Mouse (Mus musculus) right cerebral cortex, postnatal 14 days (tissue): ENCODE measurements around the gene Col6a6.

Experiments used
- DNase-seq: peaks from one replicate; pipeline ENCODE4 v3.0.0; 2022

The Col6a6 gene

GRCm38 (mm10) chr9:105734651-105735050 is 93.3 kb downstream of the Col6a6 start:
- no peak for DNase-seq

- DNase-seq: no peak
Measured at GRCm38 (mm10) chr9:105731976-105732375, 96.0 kb downstream of the Col6a6 start.

DNA sequence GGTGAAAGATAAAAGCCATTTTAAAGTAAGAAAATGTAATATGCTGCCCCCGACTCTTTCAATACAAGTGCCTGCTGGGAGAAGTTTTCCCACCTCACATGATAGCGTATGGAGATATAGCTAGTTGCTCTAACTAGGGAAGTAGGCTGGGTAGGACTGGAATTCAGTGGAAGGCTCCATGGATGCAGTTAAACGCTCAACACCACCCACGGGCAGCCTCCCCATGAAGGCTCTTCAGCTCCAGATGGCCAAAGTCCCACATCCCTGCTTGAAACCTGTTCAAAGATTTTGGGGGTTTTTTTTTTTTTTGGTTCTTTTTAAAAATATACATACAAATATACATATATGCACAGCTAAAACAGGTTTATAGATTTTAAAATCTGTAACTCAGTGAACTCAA is 107.5 kb downstream of the Col6a6 start:
- peak; percentile 50 for DNase-seq

DNA sequence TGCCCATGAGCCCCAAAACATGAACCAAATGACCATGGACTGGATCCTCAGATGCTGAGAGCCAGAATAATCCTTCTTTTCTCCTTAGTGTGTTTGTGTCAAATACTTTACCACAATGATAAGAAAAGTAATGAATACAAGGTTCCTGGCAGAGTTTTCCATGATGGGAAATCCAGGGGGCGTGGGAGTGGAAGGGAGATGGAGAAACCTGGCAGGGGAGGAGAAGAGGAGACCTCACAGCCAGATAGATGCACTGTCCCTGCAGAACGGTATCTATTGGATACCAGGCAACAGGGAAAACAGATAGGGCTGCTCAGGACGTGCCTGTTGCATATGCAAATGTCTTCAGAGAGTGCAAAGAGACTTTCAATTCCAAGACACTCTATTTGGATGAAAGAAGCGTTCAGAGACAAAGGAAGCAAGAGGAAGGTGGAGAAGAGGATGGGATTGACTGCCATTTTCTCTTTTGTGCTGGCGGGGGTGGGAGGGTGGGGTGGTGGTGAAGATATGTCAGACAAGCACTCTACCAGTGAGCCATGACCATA is 108.0 kb downstream of the Col6a6 start:
- no peak for DNase-seq

DNA sequence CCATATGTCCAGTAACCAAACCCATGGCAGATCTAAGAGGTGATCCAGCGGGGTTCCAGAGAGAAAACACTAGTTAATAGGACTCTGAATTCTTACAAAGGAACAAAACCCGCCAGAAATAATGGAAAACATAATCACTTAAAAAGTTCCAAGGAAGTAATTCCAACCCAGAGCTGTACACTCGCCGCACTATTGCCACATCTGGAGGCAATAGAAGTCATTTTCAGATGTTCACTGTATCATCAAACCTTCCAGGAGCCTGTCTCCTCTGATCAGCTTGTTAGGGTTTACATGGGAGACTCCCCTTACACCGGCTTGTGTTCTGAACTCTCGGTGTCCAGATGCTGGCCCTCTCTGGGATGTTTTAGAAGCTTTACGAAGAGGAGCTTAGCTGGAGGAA is 108.6 kb downstream of the Col6a6 start:
- no peak for DNase-seq

DNA sequence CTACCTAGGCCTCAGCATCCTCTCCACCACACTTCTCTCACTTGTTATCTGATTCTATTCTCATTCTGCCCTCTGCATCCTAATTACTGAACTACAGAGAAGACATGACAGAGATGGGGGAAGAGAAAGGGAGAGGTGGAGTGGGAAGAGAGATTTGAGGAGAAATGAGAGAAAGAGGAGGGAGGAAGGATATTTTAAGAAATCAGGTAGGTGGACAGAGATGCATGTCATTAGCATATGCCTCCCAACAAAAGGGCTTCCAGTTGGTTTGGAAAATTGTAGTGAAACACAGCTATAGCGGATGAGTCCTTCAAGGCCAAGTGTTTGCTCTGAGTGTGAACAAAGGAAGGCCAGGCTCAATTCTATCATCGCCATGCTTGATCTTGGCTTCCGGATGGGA is 115.9 kb downstream of the Col6a6 start:
- no peak for DNase-seq

DNA sequence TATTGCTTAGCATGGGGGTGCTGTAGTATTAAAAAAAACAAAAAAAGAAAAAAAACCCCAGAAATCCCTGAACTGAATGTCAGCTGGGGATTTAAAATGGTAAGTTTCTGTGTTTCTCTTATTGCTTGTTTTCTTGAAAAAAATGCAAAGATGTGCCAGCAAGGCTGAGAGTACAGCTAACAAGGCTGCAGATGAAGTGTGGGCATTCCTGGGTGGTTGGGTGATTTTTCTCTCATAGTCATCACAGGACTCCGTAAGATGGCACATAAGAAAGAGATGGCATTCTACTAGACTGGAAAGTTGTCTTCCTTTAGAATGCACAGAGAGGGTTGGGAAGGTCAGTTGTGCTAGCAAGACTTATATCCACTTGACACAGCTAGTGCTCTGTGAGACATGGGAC is 122.9 kb downstream of the Col6a6 start:
- DNase-seq: no peak

GRCm38 (mm10) chr9:105704226-105704932 is 123.6 kb downstream of the Col6a6 start:
- DNase-seq: no peak

DNA sequence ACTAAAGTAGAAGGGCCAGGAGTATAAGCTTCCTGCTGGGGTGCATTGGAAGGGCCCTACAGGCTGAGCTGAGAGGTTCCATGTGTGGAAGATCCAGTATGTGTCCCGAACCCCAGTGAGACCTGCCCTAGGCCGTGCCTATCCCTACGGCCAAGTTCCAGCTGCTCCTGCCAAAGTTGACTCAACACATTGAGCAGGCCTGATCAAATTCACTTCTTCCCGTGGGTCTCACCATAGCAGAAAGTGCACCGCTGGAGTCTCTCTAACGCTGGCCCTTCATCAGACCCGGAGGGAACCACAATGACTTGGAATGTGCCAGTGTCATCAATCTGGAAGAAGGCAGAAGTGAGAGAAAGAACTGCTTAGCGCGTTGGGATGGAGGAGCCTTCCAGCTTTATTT is 126.0 kb downstream of the Col6a6 start:
- DNase-seq: no peak

GRCm38 (mm10) chr9:105700702-105701101 is 127.3 kb downstream of the Col6a6 start:
- no peak for DNase-seq

DNA sequence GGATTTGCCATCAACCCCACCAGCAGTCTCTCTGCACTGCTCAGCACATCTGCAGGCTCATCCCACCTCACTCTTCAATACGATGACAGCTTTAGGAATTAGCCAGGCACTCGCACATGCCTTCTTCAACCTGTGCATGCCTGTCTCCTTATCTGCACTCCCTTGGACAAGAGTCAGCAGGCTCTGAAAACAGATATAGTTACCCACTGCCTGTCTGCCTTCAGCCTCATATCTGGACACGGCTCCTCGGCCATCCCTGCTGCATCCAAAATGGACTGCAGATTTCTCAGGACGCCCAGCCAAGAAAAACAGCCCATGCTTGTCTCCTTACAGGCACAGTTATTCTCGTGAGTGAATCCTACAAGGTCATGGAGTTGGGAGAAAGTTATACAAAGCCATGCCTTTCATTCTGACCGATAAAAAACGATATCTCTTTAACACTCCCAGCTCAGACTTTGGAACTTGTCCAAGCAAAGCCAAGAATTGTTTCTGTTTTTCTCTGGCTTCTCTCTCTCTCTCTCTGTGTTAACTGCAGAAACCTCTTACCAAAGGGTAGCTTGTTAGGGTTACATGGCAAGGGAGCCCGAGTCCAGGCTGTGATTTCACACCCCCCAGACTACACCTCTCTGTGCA is 130.1 kb downstream of the Col6a6 start:
- no peak for DNase-seq

DNA sequence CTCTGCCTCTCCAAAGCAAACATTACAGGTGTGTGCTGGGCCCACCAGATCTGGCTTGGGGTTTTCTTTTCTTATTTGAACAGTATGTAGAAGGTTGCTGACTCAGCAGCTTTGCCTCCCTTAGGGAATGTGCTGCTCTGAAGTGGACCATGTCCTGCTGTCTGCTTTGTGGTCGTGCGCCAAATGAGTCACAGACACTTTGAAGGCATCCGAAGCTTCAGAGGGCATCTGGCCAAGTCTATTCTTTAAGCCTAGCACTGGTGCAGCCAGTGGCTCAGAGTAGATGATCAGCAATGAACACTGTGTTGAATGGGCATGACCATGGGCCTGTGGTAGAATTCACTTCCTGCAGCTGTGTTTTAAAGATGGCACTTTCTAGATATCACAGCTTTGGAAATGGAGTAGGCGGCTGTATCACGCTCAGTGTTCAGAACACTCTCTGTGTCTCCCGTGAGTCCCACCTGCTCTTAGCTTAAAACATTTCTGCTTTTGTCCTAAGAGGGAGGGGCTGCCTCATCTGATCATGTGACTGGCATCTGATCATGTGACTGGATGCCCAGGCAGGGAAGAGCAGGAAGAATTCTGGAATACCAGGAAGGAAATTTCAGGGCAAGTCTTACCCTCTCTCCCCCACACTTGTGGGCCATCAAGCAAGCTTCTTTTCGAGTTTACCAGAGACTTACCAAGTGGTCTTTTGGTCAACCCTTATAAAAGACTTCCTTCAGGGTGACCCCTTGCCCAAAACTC is 131.0 kb downstream of the Col6a6 start:
- peak; percentile 29 for DNase-seq

GRCm38 (mm10) chr9:105693854-105694253 is 134.1 kb downstream of the Col6a6 start:
- DNase-seq: peak; percentile 76

DNA sequence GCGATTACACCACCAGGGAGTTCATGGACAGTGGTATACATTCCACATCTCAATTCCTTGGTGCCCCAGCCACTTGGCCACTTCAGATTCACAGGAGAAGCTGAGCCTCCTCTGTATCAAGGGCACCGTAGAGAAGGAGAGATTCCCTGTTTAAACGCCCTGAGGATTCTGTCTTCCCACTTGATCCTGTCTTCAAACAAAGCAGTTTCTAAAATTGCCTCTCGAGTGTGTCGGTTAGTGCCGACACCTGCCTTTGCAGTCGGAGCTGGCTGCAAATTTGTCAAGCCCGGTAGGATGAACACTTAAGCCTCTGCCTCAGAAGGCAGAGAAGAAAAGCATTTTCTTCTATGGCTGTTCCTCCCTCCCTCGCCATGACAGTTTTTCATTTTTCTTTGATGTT is 134.9 kb downstream of the Col6a6 start:
- no peak for DNase-seq

DNA sequence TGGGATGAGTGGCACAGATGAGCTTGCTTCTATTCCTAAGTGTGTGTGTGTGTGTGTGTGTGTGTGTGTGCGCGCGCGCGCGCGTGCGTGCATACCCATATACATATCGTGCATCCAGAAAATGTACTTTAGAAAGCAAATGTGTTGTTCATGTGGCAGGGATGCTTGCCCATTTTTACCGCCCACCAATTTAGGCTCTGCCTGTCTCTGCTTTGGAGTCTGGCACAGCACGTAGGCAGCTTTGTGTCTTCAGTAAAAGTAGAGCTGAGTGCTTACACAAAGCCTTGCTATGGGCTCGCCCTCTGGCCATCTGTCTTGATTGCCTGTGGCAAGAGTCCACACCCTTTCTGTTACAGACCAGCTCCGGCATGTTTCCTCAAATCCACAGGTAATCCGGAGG is 135.5 kb downstream of the Col6a6 start:
- DNase-seq: peak; percentile 65

DNA sequence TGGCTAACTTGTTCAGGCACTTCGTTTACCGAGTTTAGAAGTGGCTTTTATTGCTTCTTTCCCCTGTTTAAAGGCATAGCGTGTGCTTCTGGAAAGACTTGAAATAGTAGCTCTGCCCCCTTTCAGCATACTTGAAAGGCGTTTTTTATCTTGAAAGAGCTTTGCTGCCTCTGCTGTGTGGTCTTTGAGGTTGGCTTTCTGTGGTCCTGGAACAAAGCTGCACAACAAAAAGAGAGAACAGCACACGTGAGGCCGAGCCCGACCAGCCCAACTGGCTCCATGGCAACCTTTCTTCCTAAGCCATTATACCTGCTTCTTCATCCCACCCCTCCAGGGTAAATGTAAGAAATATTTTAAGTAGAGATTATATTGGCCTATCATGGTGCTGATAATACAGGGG is 138.5 kb downstream of the Col6a6 start:
- no peak for DNase-seq

GRCm38 (mm10) chr9:105684549-105685165 is 143.3 kb downstream of the Col6a6 start:
- DNase-seq: peak; percentile 52

- DNase-seq: no peak
Measured at GRCm38 (mm10) chr9:105681386-105681785, 146.6 kb downstream of the Col6a6 start.

DNA sequence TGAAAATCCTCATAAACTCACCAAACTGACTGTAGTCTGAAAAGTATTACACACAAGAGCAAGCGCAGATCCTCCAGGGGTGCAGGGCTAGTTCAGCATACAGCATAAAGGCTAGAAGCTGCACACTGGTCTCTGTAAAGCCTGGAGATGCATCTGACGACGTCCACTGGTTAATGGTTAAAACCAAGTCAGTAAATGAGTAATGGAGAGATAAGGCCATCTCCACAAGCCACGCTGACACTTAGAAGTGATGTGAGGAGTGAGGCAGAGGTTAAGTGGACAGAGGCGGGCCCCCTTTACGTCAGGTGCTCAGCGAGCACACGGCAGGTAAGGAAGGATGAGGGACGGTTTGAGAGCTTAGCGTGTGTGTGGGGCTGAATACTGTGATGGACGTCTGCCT is 152.0 kb downstream of the Col6a6 start:
- no peak for DNase-seq

DNA sequence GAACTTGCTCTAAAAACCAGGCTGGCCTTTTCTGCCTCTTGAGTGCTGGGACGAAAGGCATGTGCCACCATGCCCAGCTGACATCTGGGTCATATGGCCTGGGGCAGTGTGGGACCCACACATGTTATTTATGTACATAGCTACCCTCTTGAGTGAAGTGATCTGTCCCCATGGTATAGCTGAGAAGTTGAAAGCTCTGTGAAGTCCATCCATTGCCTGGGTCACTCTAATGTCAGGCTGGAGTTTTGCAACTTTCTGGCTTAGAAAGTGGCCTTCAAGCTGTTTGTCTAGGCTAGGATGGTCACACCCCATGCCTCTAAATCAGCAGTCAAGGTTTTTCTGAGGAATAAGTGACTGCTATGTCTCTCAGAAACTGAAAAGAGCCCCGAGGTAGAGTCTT is 155.9 kb downstream of the Col6a6 start:
- DNase-seq: no peak

GRCm38 (mm10) chr9:105670916-105671315 is 157.0 kb downstream of the Col6a6 start:
- no peak for DNase-seq

DNA sequence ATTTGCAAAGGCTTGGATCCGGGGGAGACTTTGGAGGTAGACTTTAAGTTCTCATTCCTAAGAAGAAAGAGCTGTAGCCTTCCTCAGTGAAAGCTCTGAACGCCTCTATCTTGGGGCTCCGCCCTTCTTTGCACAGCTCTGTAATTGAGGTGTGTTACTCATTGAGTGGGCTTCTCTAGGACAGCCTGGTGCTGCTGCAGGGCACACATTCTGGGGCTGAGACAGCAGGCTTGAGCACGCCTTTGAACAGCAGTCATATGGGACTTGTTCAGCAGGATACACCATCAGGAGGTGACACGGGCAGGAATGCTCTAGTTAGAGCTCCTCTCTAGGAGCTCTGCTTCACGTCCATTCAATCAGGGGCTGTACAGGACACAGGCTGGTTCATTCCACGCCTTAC is 162.7 kb downstream of the Col6a6 start:
- no peak for DNase-seq

DNA sequence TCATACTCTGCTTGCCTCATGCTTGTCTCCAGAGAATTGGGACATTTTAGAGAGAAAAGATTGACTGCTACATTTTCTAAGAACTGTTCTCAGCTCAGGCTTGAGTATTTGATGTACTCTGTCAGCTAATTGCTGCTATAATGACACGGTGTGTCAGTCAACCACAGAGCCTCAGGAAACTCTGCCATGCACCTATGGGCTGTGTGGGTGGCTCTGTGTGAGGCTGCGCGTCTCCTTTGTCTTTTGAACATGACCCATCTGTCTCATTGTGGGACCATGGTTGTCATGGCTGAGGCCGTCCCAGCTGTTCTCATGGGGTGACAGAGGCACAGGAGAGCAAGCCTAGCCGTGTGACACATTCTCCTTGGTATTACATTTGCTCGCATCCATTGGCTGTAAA is 168.1 kb downstream of the Col6a6 start:
- DNase-seq: no peak
